Mouse (Mus musculus) gastrocnemius, postnatal 36 days (tissue): ENCODE data around the gene Tpte. TPM values are rescaled to one million over a fixed set of nuclear protein-coding genes. Genes with fewer than 3 reads are reported as not detected.

Source experiments
- total RNA-seq, 2 experiments: library from RNA; stranded (reverse); gene quantifications; 2 replicates each; pipeline ENCODE4 v1.2.3; 2021

Gene Tpte
- total RNA-seq, 2 experiments from 2014 or later, result not detected

Other genes with a start within 250 kb of the Tpte start
- gene Atp7b, start 223.1 kb upstream of the Tpte start, total RNA-seq, result under 1 TPM in 1 of 2 experiments, not detected in 1; 0.05 TPM
- 1 to 10 TPM; 4.9 to 6.6 TPM for gene Alg11, start 222.7 kb upstream of the Tpte start, total RNA-seq
- under 1 TPM; 0.13 to 0.30 TPM for gene Nek5, start 158.4 kb upstream of the Tpte start, total RNA-seq
- gene Nek3, start 117.0 kb upstream of the Tpte start, total RNA-seq, result 1 to 10 TPM; 2.3 to 3.3 TPM
- gene Ckap2, start 97.6 kb upstream of the Tpte start, total RNA-seq, result under 1 TPM; 0.52 to 0.64 TPM
- 10 to 100 TPM; 27.2 to 31.3 TPM for gene Vps36, start 90.6 kb upstream of the Tpte start, total RNA-seq
- gene Thsd1, start 56.1 kb upstream of the Tpte start, total RNA-seq, result 1 to 10 TPM; 1.5 to 1.7 TPM
- gene Slc25a15, start 115.2 kb downstream of the Tpte start, total RNA-seq, result 10 to 100 TPM in 1 of 2 experiments, 1 to 10 TPM in 1; 9.8 to 10.6 TPM
- 10 to 100 TPM; 26.9 to 32.0 TPM for gene Mrps31, start 127.9 kb downstream of the Tpte start, total RNA-seq